Mouse (Mus musculus) retina, embryonic 14.5 days (tissue): Measurements from ENCODE around the gene Gnao1.

Source experiments
- DNase-seq: peaks from one replicate; pipeline ENCODE4 v3.0.0-alpha.2; 2015; ENCODE audit warnings: low spot score

The Gnao1 gene

GRCm38 (mm10) chr8:93893556-93893955, 83.8 kb downstream of the Gnao1 start:
- DNase-seq = no peak

- no peak for DNase-seq
These were observed 87.2 kb downstream of the Gnao1 start for GRCm38 (mm10) chr8:93896841-93897551.

- DNase-seq = no peak
These were observed 88.8 kb downstream of the Gnao1 start for GRCm38 (mm10) chr8:93898570-93898969.

GRCm38 (mm10) chr8:93902040-93902439, 92.3 kb downstream of the Gnao1 start:
- no peak for DNase-seq

GRCm38 (mm10) chr8:93906961-93907360, 97.2 kb downstream of the Gnao1 start:
- DNase-seq = no peak

- no peak for DNase-seq
These were observed 98.2 kb downstream of the Gnao1 start for GRCm38 (mm10) chr8:93907987-93908441.

GRCm38 (mm10) chr8:93908546-93908945, 98.8 kb downstream of the Gnao1 start:
- no peak for DNase-seq

GRCm38 (mm10) chr8:93911715-93912555, 102.2 kb downstream of the Gnao1 start:
- no peak for DNase-seq

- peak; percentile 18 for DNase-seq
These were observed 108.2 kb downstream of the Gnao1 start for GRCm38 (mm10) chr8:93917859-93918421.

- no peak for DNase-seq
These were observed 108.8 kb downstream of the Gnao1 start for GRCm38 (mm10) chr8:93918580-93918979.

GRCm38 (mm10) chr8:93919422-93919821, 109.7 kb downstream of the Gnao1 start:
- DNase-seq = no peak

- no peak for DNase-seq
These were observed 110.3 kb downstream of the Gnao1 start for GRCm38 (mm10) chr8:93919916-93920589.

GRCm38 (mm10) chr8:93920590-93920948, 110.8 kb downstream of the Gnao1 start:
- no peak for DNase-seq

GRCm38 (mm10) chr8:93923897-93924334, 114.2 kb downstream of the Gnao1 start:
- no peak for DNase-seq

GRCm38 (mm10) chr8:93925513-93925912, 115.7 kb downstream of the Gnao1 start:
- DNase-seq = no peak

GRCm38 (mm10) chr8:93929233-93929632, 119.5 kb downstream of the Gnao1 start:
- no peak for DNase-seq

- DNase-seq = peak; percentile 16
These were observed 121.6 kb downstream of the Gnao1 start for GRCm38 (mm10) chr8:93931336-93931735.

- peak; percentile 86 for DNase-seq
These were observed 123.1 kb downstream of the Gnao1 start for GRCm38 (mm10) chr8:93932873-93933272.

- no peak for DNase-seq
These were observed 123.5 kb downstream of the Gnao1 start for GRCm38 (mm10) chr8:93933288-93933687.

GRCm38 (mm10) chr8:93938193-93938592, 128.4 kb downstream of the Gnao1 start:
- DNase-seq = no peak

GRCm38 (mm10) chr8:93940542-93941423, 131.0 kb downstream of the Gnao1 start:
- no peak for DNase-seq
